Mouse (Mus musculus) cerebellum, adult 2 months (tissue): ENCODE results near the gene Fuca2. TPM values are rescaled to one million over a fixed set of nuclear protein-coding genes. Genes with fewer than 3 reads are reported as not detected.
"Not testable (repeated sequence)": the region's sequence is repeated elsewhere in the genome, so short reads cannot be mapped to it uniquely, and the experiment has no call there.

Experiments
- DNase-seq, 2 experiments: peaks; one replicate each; pipeline ENCODE4 v3.0.0; 2021
- H3K27ac ChIP-seq: fragments of 200-500 bp; 2 replicates; pipeline ENCODE4 v1.5.1; 2012; ENCODE audit warnings: low read length, control low read depth, inconsistent platforms; ENCODE audit not compliant: insufficient read depth
- H3K27me3 ChIP-seq: fragments of 200-500 bp; 2 replicates; pipeline ENCODE4 v1.6.1; 2012; ENCODE audit warnings: inconsistent platforms, mild to moderate bottlenecking, low read length, moderate library complexity; ENCODE audit not compliant: control insufficient read depth, insufficient read depth
- H3K4me1 ChIP-seq: fragments of 200-500 bp; 2 replicates; pipeline ENCODE4 v1.6.1; 2011; ENCODE audit warnings: low read length; ENCODE audit not compliant: control insufficient read depth, insufficient read depth
- H3K4me3 ChIP-seq: fragments of 200-500 bp; replicated peaks from 2 replicates; pipeline ENCODE3; 2011; ENCODE audit warnings: mild to moderate bottlenecking, low read depth, low read length, control low read depth; ENCODE audit not compliant: insufficient read depth
- CTCF ChIP-seq: fragments of 200-500 bp; IDR thresholded peaks from 2 replicates; pipeline ENCODE4 v1.5.1; 2011; ENCODE audit warnings: low read depth, mild to moderate bottlenecking, control low read depth, low read length, moderate library complexity, borderline replicate concordance; ENCODE audit not compliant: insufficient read depth
- POLR2A ChIP-seq: fragments of 200-500 bp; IDR thresholded peaks from 2 replicates; pipeline ENCODE4 v1.6.1; 2011; ENCODE audit warnings: low read length, control low read depth, borderline replicate concordance; ENCODE audit not compliant: insufficient read depth
- WGBS: fragments of 180-500 bp; shearing (Covaris S2); methylation state at CpG from one replicate; pipeline ENCODE4 v1.1.7; 2018; 5-methylcytosine and 5-hydroxymethylcytosine counted together
- polyA plus RNA-seq: library from polyadenylated mRNA; depleted of rRNA; stranded (reverse); fragments of >200 nt; gene quantifications from 2 replicates; pipeline ENCODE4 v1.2.3, GENCODE M21; 2012; rRNA removed

Fuca2 gene
- polyA plus RNA-seq, result 48.0 and 50.1 TPM in 2 replicates

GRCm38 (mm10) chr10:13499331-13499730 is at the start of gene Fuca2:
TSS of gene Fuca2 (plus strand) at chr10:13499540.
- TF ChIP-seq POLR2A (no peak), CTCF (no peak)
- 90% methylated on average over 2 of the region's 2 CpGs for WGBS
- Histone ChIP-seq H3K27ac (no peak within 1 kb of the TSS), H3K4me1 (peaks cover 7% of the 10 kb centered on the region; the same call in 1 of the 2 replicates), H3K27me3 (no peaks in the 10 kb centered on the region), H3K4me3 (no peak within 1 kb of the TSS)
- no peak for DNase-seq

- 81% methylated on average over 6 of the region's 6 CpGs for WGBS
- TF ChIP-seq POLR2A, result no peak
- no peak for TF ChIP-seq CTCF
- Histone ChIP-seq H3K27ac (no peak overlapping the region), H3K4me3 (no peak overlapping the region), H3K27me3 (no peaks in the 10 kb centered on the region), H3K4me1 (peaks cover 4% of the 10 kb centered on the region; the same call in 1 of the 2 replicates)
- no peak for DNase-seq
These were observed 47.7 kb upstream of the Fuca2 start for GRCm38 (mm10) chr10:13451640-13452039.

- H3K27ac ChIP-seq, result no peak overlapping the region
- H3K27me3 ChIP-seq, result no peaks in the 10 kb centered on the region
- H3K4me1 ChIP-seq, result no peaks in the 10 kb centered on the region
- H3K4me3 ChIP-seq, result no peak overlapping the region
- DNase-seq, result peak in 1 of 2 experiments; percentile 38
- TF ChIP-seq POLR2A (no peak), CTCF (no peak)
- 78% methylated on average over 13 of the region's 13 CpGs for WGBS
These were observed 45.9 kb upstream of the Fuca2 start for GRCm38 (mm10) chr10:13453200-13453990.

- not testable (repeated sequence) for H3K4me3 ChIP-seq, H3K4me1 ChIP-seq, H3K27ac ChIP-seq, H3K27me3 ChIP-seq, DNase-seq
- WGBS, result 92% methylated on average over 3 of the region's 3 CpGs
These were observed 35.0 kb upstream of the Fuca2 start for GRCm38 (mm10) chr10:13464295-13464694.

- WGBS, result 67% methylated on average over 5 of the region's 5 CpGs
- TF ChIP-seq CTCF (no peak), POLR2A (no peak)
- DNase-seq, result no peak
- Histone ChIP-seq H3K4me1 (no peaks in the 10 kb centered on the region; the same call in 1 of the 2 replicates), H3K27me3 (no peaks in the 10 kb centered on the region), H3K27ac (no peak overlapping the region), H3K4me3 (no peak overlapping the region)
These were observed 32.4 kb upstream of the Fuca2 start for GRCm38 (mm10) chr10:13466925-13467324.

- not testable (repeated sequence) for H3K27ac ChIP-seq, H3K4me3 ChIP-seq, H3K27me3 ChIP-seq, DNase-seq, H3K4me1 ChIP-seq
- 88% methylated on average over 6 of the region's 6 CpGs for WGBS
These were observed 31.3 kb upstream of the Fuca2 start for GRCm38 (mm10) chr10:13468025-13468529.

- 91% methylated on average over 3 of the region's 3 CpGs for WGBS
- H3K4me1 ChIP-seq, result no peaks in the 10 kb centered on the region; the same call in 1 of the 2 replicates
- no peak overlapping the region for H3K27ac ChIP-seq
- TF ChIP-seq CTCF, result no peak
- no peak for TF ChIP-seq POLR2A
- peaks cover 5% of the 10 kb centered on the region; the same call in 1 of the 2 replicates for H3K27me3 ChIP-seq
- no peak overlapping the region for H3K4me3 ChIP-seq
- no peak for DNase-seq
These were observed 29.1 kb upstream of the Fuca2 start for GRCm38 (mm10) chr10:13470236-13470635.

GRCm38 (mm10) chr10:13473287-13473832 is 26.0 kb upstream of the Fuca2 start:
- no peak for TF ChIP-seq POLR2A
- 21% methylated on average over 17 of the region's 17 CpGs for WGBS
- no peak for DNase-seq
- Histone ChIP-seq H3K27ac (no peak overlapping the region), H3K27me3 (peaks cover 5% of the 10 kb centered on the region; the same call in 1 of the 2 replicates), H3K4me1 (no peaks in the 10 kb centered on the region; the same call in 1 of the 2 replicates), H3K4me3 (peak overlapping the region; percentile 54)
